Mouse (Mus musculus) left cerebral cortex, postnatal 10 days (tissue): ENCODE measurements around the gene Dnajc17. TPM values are rescaled to one million over a fixed set of nuclear protein-coding genes. Genes with fewer than 3 reads are reported as not detected.

Experiments used
- DNase-seq, 2 experiments: peaks; one replicate each; pipeline ENCODE4 v3.0.0; 2021 to 2022; ENCODE audit warnings: low spot score in 2 of 2, mixed read lengths in 1 of 2; ENCODE audit errors: extremely low spot score in 1 of 2
- intact Hi-C: fragments of 180-260 bp; cut with DNase I; formaldehyde crosslinking; loops from one replicate; pipeline ENCODE4 v1.15.1; 2025
- total RNA-seq, 2 experiments: library from RNA; stranded (reverse); gene quantifications; 2 replicates each; pipeline ENCODE4 v1.2.3; 2021

Gene Dnajc17
- 10 to 100 TPM; 18.0 to 19.1 TPM for total RNA-seq

GRCm38 (mm10) chr2:119208344-119209175 lies at the start of gene Dnajc17, which contains the start of gene Zfyve19:
Dnajc17 (minus strand) TSS chr2:119208795.
Zfyve19 (plus strand) TSS chr2:119208617.
- peak; percentile 97 to 98 for DNase-seq
- intact Hi-C loops: no loop called here

- DNase-seq: no peak
- intact Hi-C loops: loop anchor here (5.0 kb wide), 1 partner anchor 32 kb away; the partner anchor contains the start of gene Vps18
Observed at GRCm38 (mm10) chr2:119254976-119255375, 46.4 kb upstream of the Dnajc17 start.

- peak; percentile 34 to 85 for DNase-seq
- intact Hi-C loops: loop anchor here (5.0 kb wide), 1 partner anchor 36 kb away; the partner anchor contains the start of gene Vps18
Observed at GRCm38 (mm10) chr2:119250826-119251478, 42.4 kb upstream of the Dnajc17 start.

- intact Hi-C loops: loop anchor here (5.0 kb wide), 1 partner anchor 37 kb away; the partner anchor contains the start of gene Vps18
- DNase-seq: no peak
Observed at GRCm38 (mm10) chr2:119250377-119250776, 41.8 kb upstream of the Dnajc17 start.

- intact Hi-C loops: loop anchor here (5.0 kb wide), 1 partner anchor 38 kb away; the partner anchor contains the start of gene Vps18
- no peak for DNase-seq
Observed at GRCm38 (mm10) chr2:119249592-119250061, 41.0 kb upstream of the Dnajc17 start.

- intact Hi-C loops: no loop called here
- no peak for DNase-seq
Observed at GRCm38 (mm10) chr2:119247904-119248303, 39.3 kb upstream of the Dnajc17 start.

- no peak for DNase-seq
- intact Hi-C loops: no loop called here
Observed at GRCm38 (mm10) chr2:119245246-119245645, 36.7 kb upstream of the Dnajc17 start.

GRCm38 (mm10) chr2:119242548-119242947 lies 34.0 kb upstream of the Dnajc17 start:
- intact Hi-C loops: no loop called here
- no peak for DNase-seq

GRCm38 (mm10) chr2:119240819-119241186 lies 32.2 kb upstream of the Dnajc17 start:
- no peak for DNase-seq
- intact Hi-C loops: no loop called here

GRCm38 (mm10) chr2:119240075-119240818 lies 31.7 kb upstream of the Dnajc17 start:
- no peak for DNase-seq
- intact Hi-C loops: no loop called here

- DNase-seq: no peak
- intact Hi-C loops: no loop called here
Observed at GRCm38 (mm10) chr2:119238671-119239070, 30.1 kb upstream of the Dnajc17 start.

- intact Hi-C loops: no loop called here
- DNase-seq: peak in 1 of 2 experiments; percentile 34
Observed at GRCm38 (mm10) chr2:119237871-119238220, 29.3 kb upstream of the Dnajc17 start.

GRCm38 (mm10) chr2:119237210-119237870 lies 28.7 kb upstream of the Dnajc17 start, which contains the start of gene Spint1:
Spint1 (plus strand) TSS chr2:119237362.
- intact Hi-C loops: no loop called here
- DNase-seq: peak in 1 of 2 experiments; percentile 42

- intact Hi-C loops: no loop called here
- no peak for DNase-seq
Observed at GRCm38 (mm10) chr2:119236682-119237209, 28.2 kb upstream of the Dnajc17 start.

GRCm38 (mm10) chr2:119229775-119230704 lies 21.4 kb upstream of the Dnajc17 start, which contains the start of gene Ppp1r14d:
Ppp1r14d (minus strand) TSS chr2:119229906.
- intact Hi-C loops: no loop called here
- no peak for DNase-seq

- DNase-seq: no peak
- intact Hi-C loops: no loop called here
Observed at GRCm38 (mm10) chr2:119209176-119209507, 547 bp upstream of the Dnajc17 start.

GRCm38 (mm10) chr2:119207961-119208343 lies 643 bp downstream of the Dnajc17 start:
- intact Hi-C loops: no loop called here
- DNase-seq: no peak
